Mouse (Mus musculus) T-helper 1 cell (primary cell): ENCODE measurements around the gene Psd.

Experiments
- in situ Hi-C: fragments of 300-600 bp; cut with MboI, MseI; formaldehyde crosslinking; loops from one replicate; pipeline ENCODE4 v1.15.1; 2025; ENCODE audit warnings: high pct_unique_total_duplicates

Gene Psd

GRCm38 (mm10) chr19:46338942-46339286 lies 12.0 kb upstream of the Psd start:
- in situ Hi-C loops = no loop called here

DNA sequence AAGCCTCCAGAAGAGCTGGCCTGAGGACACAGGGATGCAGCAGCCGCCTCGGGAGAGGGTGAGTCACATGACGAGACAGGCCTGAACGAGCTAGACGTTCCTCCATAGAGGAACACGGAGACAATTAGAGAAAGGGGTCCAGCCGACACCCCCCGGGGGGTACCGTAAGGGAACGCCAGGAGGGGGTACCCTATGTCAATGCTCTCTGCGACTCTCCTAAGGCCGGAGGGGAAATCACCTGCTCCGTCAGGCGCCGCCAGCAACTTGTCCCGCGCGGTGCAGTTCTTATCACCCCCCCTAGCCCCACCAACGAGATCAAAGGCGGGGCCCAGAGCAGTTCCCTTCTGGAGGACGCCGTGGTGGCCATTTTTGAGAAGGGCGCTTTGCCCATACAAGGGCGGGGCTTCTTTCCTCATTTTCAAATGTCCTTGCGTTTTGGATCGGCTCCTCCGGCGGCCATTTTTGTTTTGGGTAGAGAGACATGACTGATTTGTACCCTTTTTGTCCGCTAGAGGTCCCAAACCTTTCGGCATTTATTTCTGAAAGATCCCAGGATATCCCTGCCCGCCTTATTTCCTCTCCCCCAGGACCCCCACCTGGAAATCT lies 11.5 kb upstream of the Psd start, which contains the start of gene Cuedc2:
TSS of gene Cuedc2 (minus strand) at position 372 of the 606 bp plus-strand sequence.
- in situ Hi-C loops = no loop called here

DNA sequence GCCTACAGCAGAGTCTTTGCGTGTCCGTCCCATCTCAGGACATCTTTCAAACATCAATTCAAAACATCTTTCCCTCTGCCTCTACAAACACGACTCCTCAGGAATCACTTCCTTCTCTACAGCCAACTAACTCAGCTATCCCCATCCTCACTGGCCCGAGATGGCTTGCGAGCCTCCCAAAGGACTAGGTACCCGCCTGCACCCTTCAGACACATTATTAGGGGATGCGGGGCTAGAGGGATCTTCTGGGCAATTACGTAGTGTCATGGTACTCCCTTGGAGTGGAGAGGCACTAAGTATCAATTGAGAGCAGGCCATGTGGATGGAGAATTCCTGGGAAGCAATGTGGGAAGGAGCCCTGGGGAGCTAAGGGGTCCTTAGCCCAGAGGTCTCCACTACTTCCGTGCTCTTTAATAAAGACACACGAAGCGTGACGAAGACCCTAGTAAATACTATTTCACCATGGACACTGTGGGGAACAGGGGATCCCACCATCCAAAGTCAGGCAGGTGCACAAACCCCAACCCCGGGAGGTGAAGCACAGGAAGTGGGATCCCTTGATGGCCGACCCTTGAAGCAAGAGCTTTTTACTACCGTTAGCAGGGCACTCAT lies 10.9 kb upstream of the Psd start:
- in situ Hi-C loops = no loop called here

- in situ Hi-C loops = no loop called here
These were observed 7.0 kb upstream of the Psd start for GRCm38 (mm10) chr19:46333906-46334305.

DNA sequence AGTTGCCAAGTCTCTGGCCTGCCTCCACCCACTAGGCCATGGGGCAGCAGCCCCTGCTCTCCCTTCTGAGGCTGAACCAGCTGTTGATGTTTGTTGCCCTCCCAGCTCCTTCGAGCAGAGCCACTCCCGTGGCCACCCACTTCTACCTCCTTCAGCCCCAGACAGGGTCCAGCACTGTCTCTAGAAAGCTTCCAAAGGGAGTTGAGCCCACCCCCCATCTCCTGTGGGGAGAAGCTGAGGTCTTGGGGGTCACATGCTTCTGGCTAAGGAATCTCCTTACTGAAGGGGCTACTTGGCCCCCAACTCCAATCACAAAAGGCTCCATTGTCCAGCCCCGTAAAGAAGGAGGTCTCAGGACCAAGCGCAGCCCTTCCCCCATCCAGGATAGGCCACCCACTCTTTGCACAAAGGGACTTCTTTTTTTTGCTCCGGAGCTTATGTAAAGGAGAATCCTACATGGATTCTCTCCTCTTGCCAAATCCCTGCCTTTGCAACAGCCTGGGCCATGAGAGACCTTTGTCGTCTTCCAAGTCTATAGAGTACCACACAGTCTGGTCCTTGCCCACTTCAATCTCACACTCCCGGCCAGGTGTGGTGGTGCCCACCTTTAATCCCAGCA lies 5.9 kb upstream of the Psd start:
- in situ Hi-C loops = no loop called here

DNA sequence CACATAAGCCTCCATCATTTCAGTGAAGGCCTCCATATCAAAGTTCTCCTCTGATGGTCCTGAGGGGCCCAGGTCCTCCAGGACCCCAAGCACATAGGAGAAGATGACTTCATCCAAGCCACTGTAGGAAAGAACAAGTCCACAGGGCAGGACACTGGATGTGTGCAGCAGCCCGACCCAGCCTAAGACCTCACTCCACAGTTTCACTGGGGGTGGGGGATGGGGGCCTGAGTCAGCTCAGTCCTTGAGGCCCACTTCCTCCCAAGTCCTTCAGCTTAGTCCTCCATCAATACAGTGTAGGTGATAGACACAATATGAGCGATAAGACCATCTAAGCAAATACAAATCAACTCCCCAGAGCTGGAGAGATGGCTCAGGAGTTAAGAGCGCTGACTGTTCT lies 5.0 kb upstream of the Psd start:
- in situ Hi-C loops = no loop called here

- in situ Hi-C loops = no loop called here
These were observed 4.4 kb upstream of the Psd start for GRCm38 (mm10) chr19:46331326-46331725.

GRCm38 (mm10) chr19:46330696-46331095 lies 3.7 kb upstream of the Psd start:
- in situ Hi-C loops = no loop called here

- in situ Hi-C loops = no loop called here
These were observed 3.0 kb upstream of the Psd start for GRCm38 (mm10) chr19:46329951-46330350.

DNA sequence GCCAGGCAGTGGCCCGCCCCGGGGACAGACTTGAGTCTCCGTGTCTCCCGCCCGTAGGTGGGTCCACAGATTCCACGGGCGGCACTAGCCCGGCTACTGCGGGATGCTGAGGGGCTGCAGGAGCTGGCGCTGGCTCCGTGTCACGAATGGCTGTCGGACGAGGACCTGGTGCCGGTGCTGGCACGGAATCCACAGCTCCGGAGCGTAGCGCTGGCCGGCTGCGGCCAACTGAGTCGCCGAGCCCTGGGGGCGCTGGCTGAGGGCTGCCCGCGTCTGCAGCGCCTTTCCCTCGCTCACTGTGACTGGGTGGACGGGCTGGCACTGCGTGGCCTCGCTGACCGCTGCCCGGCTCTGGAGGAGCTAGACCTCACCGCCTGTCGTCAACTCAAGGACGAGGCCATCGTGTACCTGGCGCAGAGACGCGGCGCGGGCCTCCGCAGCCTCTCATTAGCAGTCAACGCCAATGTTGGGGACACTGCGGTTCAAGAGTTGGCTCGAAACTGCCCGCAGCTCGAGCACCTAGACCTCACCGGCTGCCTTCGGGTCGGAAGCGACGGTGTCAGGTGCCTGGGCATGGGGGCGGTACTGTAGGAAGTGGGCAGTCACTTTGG lies 2.2 kb upstream of the Psd start:
- in situ Hi-C loops = no loop called here

DNA sequence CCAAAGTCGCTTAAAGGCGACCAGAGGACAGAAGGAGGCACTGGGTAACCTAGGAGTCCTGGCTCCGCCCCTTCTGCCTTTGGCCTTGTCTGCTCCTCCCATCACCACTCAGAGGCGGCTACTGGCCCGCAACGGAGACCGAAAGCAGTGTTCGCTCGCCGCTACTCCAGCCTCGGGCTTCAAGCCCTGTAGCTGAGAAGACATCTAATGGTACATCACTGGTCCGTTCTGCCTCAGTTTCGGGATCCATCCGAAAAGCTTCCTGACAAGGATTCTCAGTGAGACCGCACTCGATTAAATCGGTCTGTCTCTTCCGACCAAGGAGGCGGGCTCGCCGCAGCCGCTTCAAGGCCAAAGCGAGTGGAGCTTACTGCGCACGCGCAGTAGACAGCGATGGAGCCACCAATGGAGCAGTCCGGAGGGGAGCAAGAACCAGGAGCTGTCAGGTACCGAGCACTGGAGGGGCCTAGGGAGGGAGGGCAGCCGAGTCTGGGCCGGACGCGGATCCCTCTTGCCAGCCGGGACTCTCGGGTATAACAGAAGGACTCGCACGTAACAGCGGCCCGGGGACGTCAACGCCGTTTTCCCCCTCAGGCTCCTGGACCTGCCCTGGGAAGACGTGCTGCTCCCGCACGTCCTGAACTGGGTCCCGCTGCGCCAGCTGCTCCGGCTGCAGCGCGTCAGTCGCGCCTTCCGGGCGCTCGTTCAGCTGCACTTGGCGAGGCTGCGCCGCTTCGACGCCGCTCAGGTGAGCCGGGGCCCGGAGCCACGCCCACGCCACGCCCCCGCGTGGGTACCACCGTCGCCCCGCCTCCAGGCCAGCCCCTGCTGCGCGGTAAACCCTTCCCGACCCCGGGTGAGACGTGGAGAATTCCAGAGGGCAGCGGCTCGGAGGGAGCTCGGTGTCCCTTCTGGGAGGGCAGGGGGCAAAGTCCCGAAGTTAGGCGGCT lies 1.4 kb upstream of the Psd start, which contains the start of gene Fbxl15:
TSS of gene Fbxl15 (plus strand) at position 104 of the 950 bp plus-strand sequence.
- in situ Hi-C loops = no loop called here

- in situ Hi-C loops = no loop called here
These were observed 642 bp upstream of the Psd start for GRCm38 (mm10) chr19:46327531-46328064.

- in situ Hi-C loops = no loop called here
These were observed 769 bp downstream of the Psd start for GRCm38 (mm10) chr19:46326019-46326755.

DNA sequence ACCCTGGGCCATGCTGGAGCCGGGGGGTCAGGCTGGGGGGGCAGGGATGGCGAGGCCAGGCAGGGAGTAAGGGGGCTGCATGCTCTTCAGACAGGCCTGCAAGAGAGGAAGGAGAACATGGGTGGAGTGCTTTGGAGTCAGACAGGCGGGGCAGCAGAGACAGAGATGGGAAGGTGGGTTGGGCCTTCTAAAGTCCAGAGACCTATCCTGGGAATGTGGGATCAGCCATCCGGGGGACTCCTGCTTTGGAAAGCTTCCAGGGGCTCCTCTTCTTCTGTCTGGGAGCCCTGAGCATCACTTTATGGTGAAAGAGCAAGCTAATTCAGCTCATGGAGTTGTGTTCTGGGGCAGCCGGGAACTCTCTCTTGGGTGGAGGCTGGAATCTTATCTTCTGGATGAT lies 2.0 kb downstream of the Psd start:
- in situ Hi-C loops = no loop called here

DNA sequence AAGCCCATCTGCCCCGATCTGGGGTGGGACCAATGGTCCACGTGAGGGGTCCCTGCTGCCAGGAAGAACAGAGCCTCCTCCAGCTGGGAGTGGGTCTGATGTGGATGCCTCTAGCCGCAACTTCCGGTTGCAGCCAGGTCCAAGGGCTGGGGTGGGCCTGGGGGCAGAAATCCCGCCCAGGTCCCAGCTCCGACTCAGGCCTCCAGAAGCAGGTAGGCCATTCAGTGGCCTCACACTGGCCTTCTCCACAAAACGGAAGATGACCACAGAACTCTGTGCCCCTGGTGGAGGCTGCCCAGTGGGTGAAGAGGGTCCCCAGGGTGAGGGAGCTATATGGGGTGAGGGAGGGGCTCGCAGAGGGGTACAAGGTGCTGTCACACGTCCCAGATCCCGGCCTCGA lies 2.6 kb downstream of the Psd start:
- in situ Hi-C loops = no loop called here

- in situ Hi-C loops = no loop called here
These were observed 3.2 kb downstream of the Psd start for GRCm38 (mm10) chr19:46323716-46324115.

DNA sequence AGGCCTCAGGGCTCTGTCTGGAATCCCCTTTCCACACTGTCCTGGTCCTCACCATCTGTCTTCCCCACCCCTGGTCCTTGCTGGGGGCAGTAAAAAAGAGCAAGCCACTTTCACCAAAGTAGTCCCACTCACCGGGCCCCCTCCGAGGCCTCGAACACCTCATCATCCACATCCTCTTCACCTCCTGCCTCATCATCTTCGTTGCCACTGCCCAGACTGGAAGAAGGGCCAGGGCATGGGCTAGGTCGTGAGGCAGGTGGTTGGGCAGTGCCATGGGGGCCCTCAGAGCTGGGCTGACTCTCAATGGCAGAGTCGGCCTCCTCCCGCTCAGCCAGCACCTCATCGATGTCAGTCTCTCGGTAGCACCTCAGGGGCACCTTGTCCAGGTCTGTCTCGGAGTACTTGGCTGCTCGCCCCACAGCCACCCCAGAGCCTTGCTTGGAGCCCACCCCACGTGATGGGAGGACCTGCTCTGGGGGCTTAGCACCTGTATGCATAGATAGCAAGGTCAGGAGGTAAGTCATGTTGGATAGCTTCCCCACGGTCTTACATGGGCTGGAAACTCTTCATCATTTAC lies 3.9 kb downstream of the Psd start:
- in situ Hi-C loops = no loop called here

DNA sequence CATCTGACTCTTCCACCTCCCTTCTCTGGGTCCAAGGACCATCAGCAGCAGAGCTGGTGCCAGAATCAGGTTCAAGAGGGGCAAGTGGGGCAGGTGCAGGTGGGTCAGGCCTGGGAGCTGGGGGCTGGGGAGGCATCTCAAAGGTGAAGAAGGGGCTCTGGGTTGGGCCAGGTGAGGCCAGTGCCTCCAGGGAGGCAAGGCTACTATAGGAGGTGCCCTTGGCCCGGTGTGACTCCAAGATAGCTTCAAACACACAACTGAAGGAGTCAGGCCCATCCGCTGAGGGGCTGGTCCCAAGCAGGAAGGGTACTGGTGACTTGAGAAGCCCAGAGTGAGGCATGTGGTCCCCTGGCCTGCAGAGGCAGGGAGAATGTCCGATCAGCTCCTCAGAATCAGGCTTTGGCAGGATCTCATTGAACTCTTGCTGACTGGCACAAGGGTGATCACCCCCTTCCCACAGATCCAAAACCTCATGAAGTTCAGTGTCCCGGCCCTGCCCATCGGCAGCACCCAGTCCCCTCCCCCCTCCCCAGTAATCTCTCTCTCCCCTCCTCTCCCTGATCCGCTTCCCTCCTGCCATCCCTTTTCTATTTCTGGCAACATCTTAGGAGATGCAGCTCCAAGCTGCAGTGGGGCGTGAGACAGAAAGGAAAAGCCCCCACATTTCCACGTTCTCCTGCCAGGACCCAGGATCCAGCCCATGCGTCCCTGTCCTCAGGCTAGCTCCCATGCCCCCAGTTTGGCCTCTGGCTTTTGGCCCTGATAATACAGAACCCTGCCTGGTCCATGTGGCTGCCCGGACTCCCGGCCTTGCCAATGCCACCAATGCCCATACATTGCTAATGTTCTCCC lies 4.6 kb downstream of the Psd start:
- in situ Hi-C loops = no loop called here
